Mouse (Mus musculus) v-Abl transformed pro-B cells (cell line): ENCODE measurements around the gene Ppp1r3g.

Experiments used
- in situ Hi-C, 2 experiments: fragments of 400-800 bp; cut with MboI; formaldehyde crosslinking; loops; one replicate each; pipeline ENCODE4 v1.15.1; 2025; ENCODE audit not compliant: unreplicated experiment in 2 of 2

Gene Ppp1r3g

DNA sequence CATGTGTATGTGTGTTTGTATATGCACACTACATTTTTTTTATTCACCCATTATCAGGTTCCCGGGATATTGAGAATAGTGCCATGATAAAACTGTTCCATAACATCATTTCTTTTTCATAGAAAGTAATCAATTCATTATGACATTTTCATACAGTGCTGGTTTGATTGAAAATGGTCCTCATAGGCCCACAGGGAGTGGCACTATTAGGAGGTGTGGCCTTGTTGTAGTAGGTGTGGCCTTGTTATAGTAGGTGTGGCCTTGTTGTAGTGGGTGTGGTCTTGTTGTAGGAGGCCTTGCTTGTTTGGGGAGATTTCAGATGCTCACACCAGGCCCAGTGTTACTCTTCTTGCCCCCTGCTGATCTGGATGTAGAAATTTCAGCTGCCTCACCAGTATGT, at the start of gene Ppp1r3g:
TSS of gene Ppp1r3g (plus strand) at position 301 of the 400 bp plus-strand sequence.
- in situ Hi-C loops: loop anchor here in 1 of 2 experiments (25.0 kb wide), 1 partner anchor 871 kb away; no protein-coding TSS in a partner anchor

DNA sequence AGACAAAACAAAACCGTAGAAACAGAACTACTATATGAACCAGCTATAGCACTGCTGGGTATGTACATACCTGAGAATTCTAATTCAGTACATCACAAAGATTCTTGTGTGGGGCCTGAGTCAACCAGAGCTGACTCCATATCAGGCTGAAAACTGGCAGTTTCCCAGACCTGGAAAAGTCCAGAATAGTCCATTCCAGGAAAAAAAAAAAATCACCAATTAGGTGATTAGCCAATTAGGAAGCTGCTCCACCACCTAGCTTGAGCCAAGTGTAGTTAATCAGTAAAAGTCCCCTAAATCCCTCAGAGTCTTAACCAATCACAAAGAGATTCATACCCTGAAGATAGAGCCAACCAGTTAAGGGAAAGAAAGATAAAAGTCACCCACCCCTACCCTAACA, 47.2 kb upstream of the Ppp1r3g start:
- in situ Hi-C loops: no loop called here

DNA sequence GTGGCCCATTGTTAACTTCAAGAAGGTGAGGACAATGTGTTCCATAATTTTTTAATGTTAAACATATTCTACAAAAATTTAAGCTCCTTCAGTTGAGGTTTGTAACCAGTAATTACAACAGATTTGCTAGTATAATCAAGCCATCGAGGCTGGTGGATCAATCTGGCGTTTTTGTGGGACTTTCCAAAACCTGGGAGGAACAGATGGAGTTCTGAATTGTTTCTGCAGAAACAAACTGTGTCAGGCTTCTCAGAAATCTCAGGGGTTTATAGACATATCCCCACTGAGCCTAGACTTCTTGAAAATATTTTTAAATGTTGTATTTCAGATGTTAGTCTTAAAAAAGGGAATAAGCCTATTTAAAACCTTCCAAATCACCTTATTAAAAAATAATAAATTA, 20.6 kb upstream of the Ppp1r3g start:
- in situ Hi-C loops: loop anchor here in 1 of 2 experiments (25.0 kb wide), 1 partner anchor 1751 kb away; no protein-coding TSS in a partner anchor

DNA sequence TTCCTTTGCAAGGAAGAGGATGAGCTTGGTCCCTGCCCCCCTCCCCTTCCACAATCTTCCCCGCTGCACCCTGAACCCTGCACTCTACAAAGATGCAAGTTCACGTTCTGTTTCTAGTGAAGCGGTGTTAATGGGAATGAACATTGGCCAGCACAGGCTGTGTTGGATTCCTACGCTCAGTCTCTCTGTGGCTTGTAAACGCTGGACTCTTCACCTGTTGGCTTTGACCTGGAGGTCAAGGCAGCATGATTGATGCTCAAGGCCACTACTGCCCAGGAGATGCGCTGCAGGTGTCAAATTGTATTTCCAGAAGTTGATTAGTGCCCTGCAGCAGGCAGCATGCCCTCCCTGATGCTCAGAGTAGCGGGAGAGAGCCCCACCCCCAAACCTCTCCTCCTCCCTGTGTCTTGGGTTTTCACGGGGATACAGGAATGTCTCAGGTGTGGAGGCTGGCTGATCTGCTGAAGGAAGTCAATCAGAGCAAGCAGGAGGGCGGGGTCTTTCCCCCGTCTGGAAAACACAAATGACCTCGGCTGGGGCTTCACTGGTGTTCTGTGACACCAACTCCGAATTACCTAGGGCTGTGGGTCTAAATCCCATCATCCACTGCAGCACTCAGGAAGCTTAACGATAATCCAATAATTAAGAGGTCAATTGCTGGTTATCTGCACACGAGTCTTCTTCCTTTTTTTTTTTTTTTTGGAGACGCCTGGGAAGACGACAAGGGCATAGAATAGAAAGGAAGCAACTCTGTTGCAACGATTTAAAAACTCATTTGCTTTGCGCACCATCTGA, 18.6 kb upstream of the Ppp1r3g start:
- in situ Hi-C loops: loop anchor here in 1 of 2 experiments (10.0 to 25.0 kb wide), 2 partner anchors 155 to 1753 kb away; no protein-coding TSS in a partner anchor

DNA sequence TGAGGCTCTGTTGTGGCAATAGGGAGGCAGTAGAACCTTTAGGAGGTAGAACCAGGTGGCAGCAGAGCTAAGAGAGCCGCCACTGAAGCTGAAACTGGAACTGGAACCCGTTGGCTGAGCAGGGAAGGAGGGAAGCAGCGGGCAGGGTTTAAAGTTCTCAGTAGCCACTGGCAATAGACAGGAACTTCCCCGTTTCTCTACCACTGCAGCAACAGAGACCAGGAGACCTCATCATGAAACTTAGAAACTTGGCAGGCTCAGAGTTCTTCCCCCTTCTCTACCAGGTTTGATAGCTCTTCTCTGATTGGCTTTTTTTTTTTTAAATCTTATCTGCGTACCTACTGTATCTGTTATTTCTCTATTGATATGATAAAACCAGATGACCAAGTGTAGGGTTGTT, 17.7 kb upstream of the Ppp1r3g start:
- in situ Hi-C loops: loop anchor here in 1 of 2 experiments (10.0 to 25.0 kb wide), 2 partner anchors 156 to 1754 kb away; no protein-coding TSS in a partner anchor

DNA sequence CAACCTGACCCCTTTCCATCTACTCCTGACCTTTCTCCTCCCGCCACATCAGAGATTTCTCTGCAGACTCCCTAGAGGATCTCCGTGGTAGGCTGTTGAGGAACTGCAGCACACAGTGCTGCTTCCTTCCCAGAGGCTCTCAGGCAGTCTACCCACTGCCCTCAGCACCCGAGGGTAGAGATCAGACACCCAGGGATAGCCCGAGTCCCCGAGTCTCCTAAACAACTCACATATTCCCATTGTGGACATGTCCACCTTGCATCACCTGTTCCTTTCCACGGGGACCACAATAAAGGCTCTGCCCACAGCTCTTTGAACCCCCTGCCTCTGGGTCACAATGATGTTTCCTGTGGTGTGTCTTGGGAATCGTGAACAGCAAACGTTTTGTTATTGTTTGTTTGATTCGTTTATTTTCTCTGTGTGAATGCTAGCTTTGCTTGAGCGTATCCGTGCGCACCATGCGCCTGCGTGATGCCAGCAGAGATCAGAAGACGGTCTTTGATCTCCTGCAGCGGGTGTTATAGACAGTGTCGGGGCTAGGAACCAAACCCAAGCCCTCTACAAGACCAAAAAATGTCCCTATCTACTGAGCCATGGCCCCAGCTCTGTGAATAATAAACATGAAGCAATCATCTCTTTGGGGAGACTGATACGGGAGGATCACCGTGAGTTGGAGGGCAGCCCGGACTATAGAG, 11.8 kb upstream of the Ppp1r3g start:
- in situ Hi-C loops: loop anchor here in 1 of 2 experiments (5.0 to 25.0 kb wide), 3 partner anchors 162 to 1760 kb away; no protein-coding TSS in a partner anchor

DNA sequence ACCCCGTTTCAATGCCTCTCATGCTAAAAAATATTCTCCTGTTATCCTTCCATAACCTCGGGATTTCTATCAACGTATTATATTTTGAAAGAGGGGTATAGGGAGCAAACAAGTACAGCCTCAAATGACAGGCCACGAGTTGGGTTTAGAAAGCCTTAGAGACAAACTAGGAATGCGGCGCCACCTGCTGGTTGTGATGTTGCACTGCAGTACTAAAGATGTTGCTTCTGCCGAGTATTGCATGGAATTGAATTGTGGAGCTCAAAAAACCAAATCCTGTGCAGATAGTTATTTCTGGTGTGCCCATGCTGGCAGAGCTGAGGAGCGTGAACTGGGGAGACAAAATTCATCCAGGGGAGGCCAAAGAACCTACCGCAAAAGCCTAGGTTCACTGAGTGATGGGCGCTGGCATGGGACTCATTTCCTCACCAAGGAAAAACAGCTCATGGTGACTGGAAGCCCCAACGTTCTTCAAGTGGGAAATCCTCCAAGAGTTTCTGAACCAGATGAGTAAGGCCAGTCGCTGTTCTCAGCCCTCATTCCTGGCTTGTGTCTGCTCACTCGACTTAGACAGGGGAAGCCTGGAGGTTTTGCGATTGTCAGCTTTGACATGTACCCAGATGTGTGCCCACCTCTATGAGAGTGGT, 11.2 kb upstream of the Ppp1r3g start:
- in situ Hi-C loops: loop anchor here in 1 of 2 experiments (5.0 to 25.0 kb wide), 3 partner anchors 163 to 1760 kb away; no protein-coding TSS in a partner anchor

DNA sequence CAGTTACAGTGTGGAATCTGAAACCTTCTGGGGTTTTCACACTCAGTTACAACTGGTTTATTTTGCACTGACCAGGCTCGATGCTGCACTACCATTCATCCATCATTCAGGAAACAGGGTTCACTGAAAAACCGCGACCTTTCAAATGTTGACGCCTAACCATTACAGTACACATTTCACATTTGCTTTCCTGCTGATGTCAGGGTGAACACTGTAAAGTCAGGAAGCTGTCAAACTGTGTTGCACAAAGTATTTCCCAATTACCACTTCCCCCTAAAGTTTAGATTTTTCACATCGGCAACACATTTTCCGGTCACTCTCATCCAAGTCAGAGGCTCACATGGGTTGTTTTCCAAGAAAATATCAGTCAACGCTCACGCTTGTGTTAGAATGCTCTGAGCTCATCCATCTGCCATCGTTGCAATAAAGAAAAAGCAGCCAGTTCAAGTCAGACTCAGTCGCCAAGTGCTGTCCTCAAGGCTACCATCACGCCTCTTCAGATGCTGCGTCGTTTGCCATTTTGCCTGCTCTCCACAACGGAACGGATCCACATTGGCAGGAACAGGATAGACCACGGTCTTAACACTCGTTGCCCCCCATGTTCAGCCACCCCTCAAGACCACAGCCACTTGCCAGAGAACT, 8.7 kb upstream of the Ppp1r3g start:
- in situ Hi-C loops: loop anchor here (5.0 to 25.0 kb wide), 4 partner anchors 165 to 1763 kb away; no protein-coding TSS in a partner anchor

DNA sequence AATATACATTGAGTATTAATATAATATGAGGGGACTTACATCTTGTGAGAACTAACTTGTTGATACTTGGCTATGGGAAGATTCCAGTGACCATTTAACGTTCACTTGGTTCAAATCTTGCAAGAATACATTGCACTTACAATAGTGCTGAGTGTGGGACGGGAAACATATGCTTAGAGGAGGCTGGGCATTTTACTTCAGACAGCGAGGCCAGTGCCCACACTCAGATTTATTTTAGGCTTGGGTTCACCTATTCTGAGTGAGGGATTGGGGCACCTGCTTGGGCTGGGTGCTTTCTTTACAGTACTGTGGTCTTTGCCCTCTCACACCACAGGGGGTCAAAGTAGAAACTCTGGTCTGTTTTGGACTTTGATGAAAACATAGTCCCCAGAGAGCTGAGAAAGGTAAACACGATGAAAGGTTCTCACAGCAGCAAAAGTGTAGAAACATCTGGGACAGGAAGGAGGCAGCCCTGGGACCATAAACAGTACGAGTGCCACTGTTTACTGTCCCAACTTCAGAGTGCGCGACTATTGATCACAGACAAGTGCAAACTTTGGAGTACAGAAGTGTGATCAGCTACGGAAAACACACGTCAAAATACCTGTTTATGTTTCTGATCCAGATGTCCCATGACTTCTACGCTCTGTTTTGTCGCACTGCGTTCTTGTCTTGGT, 890 bp downstream of the Ppp1r3g start:
- in situ Hi-C loops: loop anchor here in 1 of 2 experiments (25.0 kb wide), 1 partner anchor 872 kb away; no protein-coding TSS in a partner anchor

DNA sequence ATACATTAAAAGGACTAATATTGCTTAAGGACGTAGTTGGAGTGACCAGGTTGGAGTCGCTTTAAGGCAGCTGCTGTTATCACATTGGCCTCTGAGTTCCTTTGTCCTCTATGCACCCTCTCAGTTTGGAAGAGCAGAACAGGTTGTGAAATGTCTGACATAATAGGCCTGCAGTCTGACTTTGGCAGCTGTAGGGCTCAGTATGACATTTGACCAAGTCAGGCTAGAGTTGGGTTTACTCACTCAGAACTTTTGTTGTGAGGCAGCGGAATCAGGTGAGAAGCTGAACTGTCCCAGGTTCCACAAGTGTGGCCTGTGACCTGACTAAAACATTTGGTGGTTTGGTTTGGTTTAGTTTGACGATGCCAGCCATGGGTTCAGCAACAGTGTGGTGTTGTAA, 4.9 kb downstream of the Ppp1r3g start:
- in situ Hi-C loops: loop anchor here in 1 of 2 experiments (25.0 kb wide), 1 partner anchor 876 kb away; no protein-coding TSS in a partner anchor

DNA sequence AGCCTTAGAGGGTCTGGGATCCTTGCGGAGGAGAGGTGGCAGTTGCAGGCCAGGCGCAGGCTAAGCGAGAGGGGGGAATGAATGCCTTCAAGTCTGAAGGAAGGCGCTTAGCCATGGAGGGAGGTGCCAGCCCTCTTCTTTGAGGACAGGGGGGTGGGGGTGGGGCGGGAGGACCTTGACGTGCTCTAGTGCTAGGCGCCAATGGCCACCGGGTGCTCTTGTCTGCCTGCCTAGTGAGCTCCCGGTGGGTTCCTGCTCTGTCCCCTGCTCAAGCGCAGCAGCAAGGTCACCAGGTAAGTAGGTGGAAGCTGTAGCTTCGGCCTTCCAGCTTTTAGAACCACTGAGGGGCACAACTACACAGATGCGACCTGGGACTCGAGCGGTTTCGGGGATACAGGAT, 9.1 kb downstream of the Ppp1r3g start:
- in situ Hi-C loops: loop anchor here in 1 of 2 experiments (25.0 kb wide), 1 partner anchor 880 kb away; no protein-coding TSS in a partner anchor

DNA sequence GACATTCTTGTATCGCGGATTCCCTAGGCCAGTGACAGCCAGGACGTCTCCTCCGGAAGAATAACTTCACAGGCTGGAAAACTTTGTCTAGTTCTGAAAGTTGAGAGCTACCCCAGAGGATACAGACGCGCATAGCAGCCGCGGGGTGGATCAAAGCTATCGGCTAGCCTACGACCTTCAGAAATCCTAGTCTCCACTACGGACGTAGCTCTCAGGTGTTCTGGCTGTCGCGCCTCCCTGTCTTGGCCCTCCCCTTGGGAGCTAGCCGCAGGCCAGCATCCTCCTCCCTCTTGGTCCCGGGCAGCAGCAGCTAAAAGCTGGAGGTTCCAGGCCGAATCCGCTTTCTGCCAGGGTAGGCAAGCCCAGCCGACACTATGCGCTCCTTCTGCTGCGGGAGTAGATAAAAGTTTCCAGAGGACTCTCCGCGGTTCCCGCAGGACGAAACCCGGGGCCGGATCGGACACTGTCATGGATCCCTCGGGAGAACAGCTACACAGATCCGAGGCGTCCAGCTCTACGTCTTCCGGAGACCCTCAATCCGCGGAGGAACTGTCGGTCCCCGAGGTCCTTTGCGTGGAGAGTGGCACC, 9.6 kb downstream of the Ppp1r3g start:
- in situ Hi-C loops: loop anchor here in 1 of 2 experiments (25.0 kb wide), 1 partner anchor 881 kb away; no protein-coding TSS in a partner anchor

DNA sequence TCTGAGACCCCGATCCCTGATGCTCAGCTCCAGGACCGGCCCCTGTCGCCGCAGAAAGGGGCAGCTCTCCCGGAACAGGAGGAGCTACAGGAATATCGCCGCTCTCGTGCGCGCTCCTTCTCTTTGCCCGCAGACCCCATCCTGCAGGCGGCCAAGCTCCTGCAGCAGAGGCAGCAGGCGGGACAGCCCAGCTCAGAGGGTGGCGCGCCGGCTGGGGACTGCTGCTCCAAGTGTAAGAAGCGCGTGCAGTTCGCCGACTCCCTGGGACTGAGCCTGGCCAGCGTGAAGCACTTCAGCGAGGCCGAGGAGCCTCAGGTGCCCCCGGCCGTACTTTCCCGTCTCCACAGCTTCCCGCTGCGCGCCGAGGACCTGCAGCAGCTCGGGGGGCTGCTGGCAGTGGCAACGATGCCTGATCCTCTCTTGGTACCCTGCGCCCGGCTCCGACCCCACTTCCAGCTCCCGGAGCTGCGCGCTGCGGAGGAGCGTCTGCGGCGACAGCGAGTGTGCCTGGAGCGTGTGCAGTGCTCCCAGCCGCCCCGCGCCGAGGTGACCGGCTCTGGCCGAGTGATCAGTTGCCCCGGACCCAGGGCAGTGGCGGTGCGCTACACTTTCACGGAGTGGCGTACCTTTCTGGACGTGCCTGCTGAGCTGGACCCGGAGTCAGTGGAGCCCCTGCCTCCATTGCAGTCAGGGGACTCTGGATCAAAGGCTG, 10.2 kb downstream of the Ppp1r3g start:
- in situ Hi-C loops: loop anchor here in 1 of 2 experiments (25.0 kb wide), 1 partner anchor 882 kb away; no protein-coding TSS in a partner anchor

DNA sequence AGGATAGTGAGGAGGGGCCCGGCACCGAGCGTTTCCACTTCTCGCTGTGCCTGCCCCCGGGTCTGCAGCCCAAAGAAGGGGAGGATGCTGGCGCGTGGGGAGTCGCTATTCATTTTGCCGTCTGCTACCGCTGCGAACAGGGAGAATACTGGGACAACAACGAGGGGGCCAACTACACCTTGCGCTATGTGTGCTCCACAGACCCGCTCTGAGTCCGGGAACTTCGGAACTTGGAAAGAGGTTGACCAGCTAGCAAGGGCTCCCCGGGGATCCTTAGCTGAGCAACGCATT, 10.7 kb downstream of the Ppp1r3g start:
- in situ Hi-C loops: loop anchor here in 1 of 2 experiments (25.0 kb wide), 1 partner anchor 882 kb away; no protein-coding TSS in a partner anchor

DNA sequence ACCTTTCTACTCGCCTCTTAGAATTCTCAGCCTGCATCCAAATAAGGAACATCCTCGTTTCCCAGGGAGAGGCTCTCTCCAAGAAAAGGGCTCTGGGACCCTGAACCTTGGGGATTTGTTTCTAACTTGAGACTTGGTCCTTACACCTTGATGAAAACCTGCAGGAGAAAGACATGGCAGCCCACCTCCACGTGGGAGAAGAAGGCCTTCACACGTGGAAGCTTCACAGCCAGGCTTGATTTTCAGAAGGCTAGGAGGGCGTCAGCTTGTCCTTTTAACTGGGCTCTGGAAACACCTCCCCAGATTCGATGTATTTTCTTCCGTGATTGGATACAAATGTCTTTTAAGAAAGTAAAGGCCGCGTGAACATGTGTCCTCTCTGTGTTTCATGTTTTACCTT, 11.2 kb downstream of the Ppp1r3g start:
- in situ Hi-C loops: loop anchor here in 1 of 2 experiments (25.0 kb wide), 1 partner anchor 883 kb away; no protein-coding TSS in a partner anchor

DNA sequence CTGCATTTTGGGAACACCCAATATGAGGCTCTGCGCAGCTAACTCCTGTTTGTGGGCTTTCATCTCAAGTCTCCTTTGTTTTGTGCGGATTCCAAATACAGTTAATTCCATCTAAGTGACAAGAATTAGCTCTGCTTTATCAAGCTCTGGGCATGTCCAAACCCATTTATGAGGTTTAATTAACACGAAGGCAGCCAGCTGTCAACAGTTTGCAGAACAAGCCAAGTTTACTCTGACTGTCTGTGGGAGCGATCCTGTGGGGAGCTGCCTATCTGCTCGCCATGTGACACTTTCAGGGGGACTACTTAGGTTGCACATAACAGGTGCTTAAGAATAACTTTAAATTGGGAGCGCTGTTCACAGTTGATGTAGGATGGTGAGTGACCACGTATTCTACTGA, 18.3 kb downstream of the Ppp1r3g start:
- in situ Hi-C loops: no loop called here

DNA sequence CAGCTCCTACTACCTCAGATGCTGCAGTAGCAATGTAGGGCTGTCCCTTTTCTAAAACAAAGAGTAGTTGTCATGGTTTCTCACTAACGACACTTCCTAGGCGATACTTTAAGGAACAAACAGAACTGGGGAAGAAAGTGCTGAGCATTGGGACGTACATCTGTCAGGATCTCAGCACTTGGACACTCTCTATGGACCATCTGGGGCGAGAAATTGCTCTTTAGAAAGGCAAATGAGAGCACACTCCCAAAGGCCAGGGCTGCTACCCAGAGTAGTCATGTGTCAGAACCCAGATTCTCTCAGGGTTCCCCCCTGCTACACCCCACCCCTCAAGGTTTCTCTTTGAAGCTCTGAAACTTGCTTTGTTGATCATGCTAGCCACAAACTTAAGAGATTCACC, 21.8 kb downstream of the Ppp1r3g start:
- in situ Hi-C loops: no loop called here

DNA sequence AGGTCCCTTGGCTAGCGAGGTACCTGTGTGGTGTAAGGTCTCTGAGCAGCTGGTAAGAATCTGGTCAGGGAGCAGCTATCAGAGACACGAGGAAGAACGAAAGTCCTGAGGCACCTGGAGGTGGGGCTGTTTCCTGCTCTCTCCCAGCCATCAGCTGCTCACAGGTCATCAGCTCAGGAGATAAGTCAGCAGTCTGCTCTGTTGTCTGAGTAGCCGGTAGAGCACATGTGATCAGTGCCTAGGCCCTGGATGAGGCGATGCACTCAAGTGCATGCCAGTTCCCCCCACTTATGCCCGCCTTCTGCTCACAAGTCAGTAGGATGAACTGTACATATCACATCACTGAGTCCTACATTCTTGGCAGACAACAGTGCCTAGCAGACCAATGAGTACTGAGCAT, 24.3 kb downstream of the Ppp1r3g start:
- in situ Hi-C loops: no loop called here
